Mouse (Mus musculus) kidney, adult 2 months (tissue): ENCODE data around the gene Tufm.

Source experiments
- CTCF ChIP-seq: fragments of 200-500 bp; conservative IDR thresholded peaks from 2 replicates; pipeline ENCODE4 v1.5.1; 2011; ENCODE audit warnings: low read depth, mild to moderate bottlenecking, control low read depth, low read length, moderate library complexity, mixed read lengths; ENCODE audit not compliant: insufficient read depth, insufficient read length
- POLR2A ChIP-seq: fragments of 200-500 bp; IDR thresholded peaks from one replicate; pipeline ENCODE4 v1.6.1; 2011; ENCODE audit warnings: low read depth, low read length, control low read depth

- TF ChIP-seq POLR2A (no peak), CTCF (no peak)
Measured at GRCm38 (mm10) chr7:126467834-126468627, 19.1 kb upstream of the Tufm start.
